Mouse (Mus musculus): ENCODE results near the gene Rps17.

Rps17 gene

DNA sequence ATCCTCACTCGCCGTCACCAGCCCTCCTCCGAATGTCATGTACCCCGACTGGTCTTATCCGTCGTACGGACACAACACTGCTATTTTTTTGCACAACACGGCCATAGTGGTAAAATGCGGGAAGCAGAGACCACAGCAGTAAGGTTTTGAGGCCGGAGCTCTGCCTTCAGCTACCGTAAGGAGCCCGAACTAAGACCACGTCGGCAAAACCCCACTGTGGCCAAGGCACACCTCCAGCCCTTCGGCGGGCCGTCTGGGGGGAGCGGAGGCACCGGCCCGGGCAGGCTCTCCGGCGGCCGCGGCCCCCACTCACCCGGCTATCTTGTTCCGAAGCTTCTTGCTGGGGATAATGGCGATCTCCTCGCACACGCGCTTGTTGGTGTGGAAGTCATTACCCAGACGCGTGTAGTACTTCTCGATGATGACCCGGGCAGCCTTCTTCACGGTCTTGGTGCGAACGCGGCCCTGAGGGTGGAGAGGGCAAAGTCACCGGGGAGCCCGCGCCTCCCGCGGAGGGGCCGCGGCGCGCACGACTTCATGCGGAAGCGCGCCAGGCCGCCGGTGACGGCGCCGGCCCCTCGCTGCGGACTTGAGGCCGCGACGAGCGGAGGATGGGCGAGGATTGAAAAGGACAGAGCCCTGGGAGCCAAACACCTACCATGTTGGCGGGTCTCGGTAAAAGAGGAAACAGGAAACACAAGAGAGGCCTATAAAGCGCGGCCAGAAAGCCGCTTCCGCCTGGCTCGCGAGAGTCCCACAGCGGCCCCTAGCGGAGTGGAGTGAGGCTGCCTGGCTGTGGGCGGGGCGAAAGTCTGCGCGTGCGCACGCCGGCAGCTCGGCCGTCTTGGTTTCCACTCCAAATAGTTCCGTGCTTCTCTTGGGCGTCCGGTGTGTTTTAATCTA is at the start of gene Rps17:
TSS of gene Rps17 (minus strand) at position 711 of the 903 bp plus-strand sequence.
- in situ Hi-C loops (cut with MseI, MboI) = no loop called here

DNA sequence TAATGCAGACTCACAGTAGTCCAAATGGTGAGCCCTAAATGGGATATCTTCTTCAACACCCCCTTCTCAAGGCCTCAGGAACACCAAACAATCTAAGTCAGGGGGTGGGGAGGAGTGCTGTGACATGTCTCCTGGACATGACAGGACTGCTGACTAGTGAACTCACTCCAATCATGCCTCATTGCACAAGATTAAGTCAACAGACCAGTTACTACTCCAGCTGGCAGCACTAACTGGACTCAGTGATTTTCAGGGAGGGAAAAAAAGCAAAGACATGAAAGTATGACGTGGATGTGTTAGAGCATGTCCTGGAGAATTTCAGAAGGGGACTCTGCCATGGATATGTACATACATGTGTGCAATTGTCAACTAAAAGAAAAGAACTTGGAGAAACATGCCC is 34.3 kb upstream of the Rps17 start:
- in situ Hi-C loops (cut with MseI, MboI) = no loop called here

DNA sequence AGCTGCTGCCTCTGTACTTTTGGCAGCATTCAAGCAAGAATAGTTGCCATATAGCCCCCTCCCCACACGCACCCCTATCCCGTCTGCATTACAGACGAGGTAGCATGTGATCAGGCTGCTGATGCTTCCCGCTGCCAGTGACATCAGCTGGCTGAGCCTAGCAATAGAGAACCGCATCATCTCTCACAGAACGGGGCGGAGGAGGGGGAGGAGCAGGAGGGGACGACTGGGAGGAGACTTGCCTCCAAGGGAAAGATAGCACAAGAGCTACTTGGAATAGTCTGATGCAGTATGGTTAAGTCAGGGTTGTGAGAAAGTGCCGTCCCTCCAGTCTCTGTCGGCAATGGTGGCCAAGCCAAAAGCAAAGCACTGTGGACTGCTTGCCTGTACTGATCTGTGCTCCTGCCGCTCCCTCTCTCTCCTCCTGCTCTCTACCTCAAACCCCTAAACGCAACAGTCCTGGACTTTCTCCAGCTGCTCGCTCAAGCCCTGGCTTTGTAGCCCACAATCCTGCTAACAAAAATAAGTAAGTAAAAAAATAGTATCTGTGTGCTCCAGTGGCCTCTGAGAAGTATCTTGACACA is 27.4 kb upstream of the Rps17 start:
- in situ Hi-C loops (cut with MseI, MboI) = no loop called here

DNA sequence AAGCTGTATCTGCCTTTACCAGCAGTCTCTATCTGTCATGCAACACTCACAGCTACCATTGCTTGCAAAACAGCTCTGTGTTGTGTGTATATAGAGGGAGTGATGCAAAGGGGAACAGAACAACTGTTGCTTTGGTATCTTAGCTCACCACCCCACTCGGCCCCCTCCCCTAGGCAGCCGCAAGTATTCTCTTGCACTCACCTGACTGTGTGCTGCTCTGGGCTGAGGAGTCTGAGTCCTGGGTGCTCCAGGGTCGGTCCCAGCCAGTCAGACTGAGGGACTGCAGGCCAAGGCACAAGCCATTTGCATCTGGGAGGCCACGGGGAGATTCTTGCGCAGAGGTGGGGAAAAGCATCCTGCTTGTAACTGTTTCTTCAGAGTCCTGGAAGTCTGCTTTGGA is 26.8 kb upstream of the Rps17 start:
- in situ Hi-C loops (cut with MseI, MboI) = no loop called here

DNA sequence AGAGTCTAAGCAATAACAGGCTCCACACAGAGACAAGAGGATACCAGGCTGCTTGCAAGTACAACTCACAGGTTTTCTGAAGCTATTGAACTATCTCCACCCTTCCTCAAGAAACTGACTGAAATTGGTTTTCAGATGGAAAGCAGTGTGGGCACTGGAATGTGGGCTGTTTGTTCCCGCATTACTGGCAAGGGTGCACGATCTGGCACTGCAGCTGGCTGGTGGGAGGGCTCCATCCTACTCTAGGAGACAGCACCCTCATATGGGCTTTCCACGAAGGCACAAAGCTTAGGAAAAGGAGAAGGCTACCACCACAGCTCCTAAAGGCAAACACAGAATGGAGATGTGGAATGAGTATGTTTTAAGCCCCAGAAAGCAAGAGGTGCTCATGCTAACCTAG is 24.7 kb upstream of the Rps17 start:
- in situ Hi-C loops (cut with MseI, MboI) = no loop called here

DNA sequence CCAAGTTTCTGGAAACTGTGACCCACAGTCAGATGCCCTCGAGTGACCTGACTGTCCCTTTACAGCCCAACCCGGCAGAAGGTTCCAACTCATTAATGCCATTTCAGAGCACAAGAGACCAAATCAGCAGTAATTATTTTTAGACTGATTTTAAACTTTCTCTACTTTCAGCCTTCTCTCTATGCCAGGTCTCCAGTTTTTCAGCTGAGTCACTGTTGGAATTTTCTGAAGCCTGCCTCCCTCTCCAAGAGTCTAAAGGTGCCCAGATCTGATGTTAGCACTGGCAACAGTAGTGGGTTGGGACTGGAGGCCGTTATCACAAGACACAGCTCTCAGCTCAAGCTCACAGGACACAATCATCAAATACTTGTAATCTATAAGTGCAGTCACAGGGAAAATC is 22.9 kb upstream of the Rps17 start:
- in situ Hi-C loops (cut with MseI, MboI) = no loop called here

DNA sequence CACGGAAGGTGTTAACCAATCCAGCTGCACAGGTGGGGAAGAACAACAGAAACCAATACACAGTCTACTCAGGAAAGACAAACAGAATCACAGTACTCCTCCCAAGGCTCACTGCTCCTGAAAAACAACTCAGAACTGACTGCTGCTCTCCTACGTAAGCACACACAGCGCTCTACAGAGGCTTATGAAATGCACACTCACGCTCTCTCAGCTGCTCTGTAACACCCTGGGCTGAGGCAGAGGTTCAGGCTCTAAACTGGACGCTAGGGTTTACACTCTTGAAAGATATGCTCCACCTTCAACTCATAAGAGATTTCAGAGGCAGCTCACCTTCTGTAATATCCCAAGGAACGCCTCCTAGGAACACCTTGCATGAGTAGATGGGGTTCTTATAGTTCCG is 11.9 kb upstream of the Rps17 start:
- in situ Hi-C loops (cut with MseI, MboI) = no loop called here

DNA sequence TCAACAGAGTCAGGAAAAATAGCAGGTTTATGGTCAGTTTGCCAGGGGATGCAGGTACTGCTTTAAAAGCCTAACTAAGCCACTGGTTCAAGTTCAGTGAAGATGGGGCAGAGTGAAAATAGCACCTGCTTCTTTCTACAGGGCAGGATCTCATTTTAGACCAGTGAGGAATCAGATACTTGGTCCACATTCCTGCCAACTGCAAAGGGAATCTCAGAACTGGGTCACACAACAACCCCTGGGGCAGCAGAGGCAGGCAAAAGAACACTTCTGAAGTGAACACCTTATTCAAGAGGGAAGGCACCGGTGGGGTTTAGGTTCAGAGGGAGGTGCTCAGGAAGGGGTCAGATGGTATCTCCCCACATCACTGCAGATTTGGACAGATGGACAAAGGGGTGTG is 11.3 kb upstream of the Rps17 start:
- in situ Hi-C loops (cut with MseI, MboI) = no loop called here

DNA sequence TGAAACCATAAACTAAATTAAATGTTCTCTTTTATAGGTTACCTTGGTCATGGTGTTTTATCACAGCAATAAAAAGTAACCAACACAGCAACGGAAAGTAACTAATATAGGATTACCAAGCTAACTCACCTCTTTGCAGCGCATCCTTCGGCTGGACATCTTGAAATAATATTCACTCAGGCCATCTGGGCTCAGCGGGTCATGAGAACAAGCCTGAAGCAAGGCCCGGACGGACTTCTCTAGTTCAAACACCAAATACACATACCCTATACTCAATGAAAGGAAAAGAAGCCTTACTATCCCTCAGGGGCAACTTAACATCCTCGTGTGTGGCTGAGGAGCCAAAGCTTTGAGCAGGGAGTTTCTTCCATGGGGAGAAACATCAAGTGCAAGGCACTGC is 10.7 kb upstream of the Rps17 start:
- in situ Hi-C loops (cut with MseI, MboI) = no loop called here

DNA sequence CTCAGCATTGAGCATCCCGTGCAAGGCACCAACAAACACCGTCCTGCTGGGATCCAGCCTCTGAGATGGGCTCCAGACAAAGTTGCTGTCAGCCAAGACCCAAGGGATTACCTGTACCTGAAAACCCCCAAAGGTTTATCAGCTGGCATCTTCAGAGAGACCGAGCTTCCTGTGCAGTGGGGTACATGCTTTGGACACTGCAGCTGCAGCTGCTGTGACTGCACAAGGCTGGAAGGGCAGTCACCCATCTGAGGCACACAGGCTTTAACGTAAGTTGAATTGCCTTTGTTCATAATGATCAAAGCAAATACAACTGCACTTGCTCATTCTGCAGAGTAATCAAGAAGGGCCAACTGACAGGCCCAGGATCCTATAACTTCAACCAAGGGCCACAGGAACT is 6.8 kb upstream of the Rps17 start:
- in situ Hi-C loops (cut with MseI, MboI) = no loop called here

DNA sequence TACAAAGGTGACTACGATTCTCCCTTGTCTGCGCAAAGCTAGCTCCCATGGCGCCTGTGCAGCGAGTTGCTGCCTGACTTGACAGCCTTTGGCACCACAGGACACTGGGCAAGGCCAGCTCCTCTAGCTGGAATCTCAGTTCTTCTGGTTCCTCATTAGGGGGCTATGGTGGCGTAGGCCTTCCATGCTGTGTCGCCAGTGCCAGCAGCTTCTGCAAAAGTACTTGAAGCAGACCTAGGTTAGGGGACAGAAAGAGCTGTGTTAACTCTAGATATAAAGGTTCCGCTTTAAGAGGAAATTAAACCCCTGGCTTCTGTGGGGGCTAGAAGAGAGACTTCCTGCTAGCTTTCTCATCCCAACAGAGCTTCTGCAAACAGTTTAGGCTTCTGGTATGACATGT is 3.2 kb upstream of the Rps17 start:
- in situ Hi-C loops (cut with MseI, MboI) = no loop called here

DNA sequence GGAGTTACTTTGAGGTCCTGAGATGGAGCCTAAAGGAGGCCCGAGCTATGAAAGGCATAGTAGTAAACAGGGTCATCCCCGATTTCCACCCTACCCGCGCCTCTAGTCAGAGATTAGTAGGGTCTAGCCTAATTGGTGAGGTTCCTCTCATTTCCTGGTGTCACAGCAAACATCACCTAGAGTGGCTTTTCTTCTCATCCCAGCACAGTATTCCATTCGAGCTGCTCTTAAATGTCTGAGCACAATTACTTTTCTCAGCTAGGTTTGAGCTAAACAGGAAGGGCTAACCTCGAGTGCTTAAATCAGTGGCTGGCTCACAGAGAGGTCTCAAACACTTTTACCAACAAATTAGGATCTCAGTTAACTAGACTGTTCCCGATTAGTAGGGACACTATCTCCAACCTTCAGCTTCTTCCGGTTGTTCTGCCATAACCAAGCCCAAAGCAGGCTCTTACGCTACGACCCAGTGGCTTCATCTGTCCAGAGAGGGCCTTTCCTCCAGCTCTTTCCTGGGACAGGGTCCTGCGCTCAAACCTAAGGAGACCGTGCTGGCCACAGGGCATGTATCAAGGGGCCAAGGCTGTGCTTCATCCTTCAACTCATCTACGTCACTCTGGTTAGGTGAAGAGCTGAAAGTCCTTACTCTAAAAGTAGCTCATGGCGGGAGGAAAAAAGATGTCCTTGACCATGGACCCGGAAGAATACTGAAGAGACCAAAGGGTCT is 555 bp upstream of the Rps17 start:
- in situ Hi-C loops (cut with MseI, MboI) = no loop called here

DNA sequence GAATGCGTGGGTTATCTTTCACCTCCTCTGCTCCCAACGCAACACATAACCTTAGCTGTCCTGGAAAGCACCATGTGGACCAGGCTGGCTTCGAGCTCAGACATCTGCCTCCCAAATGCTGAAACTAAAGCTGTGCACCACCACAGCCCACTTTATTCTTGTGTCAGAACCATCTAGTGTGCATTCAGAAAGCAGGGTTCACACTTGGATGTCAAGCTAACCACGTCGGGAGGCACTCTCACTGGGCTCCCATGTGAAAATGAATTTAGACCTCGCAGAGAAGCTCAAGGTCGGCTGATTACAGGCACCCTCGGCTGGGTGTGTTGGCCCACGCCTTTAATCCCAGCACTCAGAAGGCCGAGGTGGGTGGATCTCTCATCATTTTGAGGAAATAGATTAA is 1.2 kb downstream of the Rps17 start:
- in situ Hi-C loops (cut with MseI, MboI) = no loop called here

DNA sequence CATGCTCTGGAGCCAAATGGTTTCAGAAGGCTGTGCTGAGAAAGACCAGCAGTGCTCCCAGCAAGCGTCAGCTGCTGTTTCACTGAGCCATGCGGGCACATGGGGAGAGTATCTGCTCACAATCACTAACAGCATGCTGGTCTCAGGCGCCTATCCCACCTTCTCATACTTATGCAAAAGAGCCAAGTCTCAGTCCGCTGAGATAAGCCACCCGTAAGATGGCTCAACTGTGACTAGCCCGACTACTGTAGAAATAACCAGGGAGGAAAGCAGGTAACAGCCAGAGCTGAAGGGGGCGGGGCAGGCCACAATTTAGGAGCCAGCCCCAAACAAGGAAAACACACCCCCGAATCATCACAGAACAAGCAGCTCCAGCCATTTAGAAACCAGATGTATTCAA is 1.7 kb downstream of the Rps17 start:
- in situ Hi-C loops (cut with MseI, MboI) = no loop called here

DNA sequence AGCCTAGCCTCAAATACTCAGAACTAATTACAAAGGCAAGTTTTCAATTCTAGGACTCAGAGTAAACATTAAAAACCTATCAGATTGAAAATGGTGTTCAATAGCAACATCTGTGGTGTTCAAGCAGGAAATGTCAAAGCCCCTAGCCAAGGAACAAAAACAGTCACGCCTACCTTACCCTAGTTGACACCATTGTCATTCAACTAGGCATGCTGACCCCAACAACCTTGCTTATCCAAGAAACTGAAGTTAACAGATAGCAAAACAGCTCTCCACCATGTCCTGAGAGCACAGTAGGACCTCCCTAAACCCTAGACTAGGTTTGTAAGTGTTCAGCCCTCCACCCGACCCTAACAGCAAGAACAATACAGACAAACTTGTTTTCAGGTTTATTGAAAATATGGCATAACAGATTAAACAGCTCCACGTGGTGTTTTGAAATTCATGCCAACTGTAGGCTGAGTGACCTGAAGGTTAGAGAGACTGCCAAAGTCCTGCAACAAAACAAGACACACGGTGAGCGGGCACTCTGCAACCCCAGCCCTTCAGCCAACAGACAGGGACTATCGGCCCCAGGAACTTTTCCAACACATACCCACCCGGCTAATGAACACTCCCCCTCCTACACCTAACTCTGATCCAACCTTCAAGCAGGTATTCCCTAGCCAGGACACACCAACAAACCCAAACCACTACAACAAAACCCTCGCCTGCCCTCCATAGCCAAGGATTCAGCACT is 2.5 kb downstream of the Rps17 start:
- in situ Hi-C loops (cut with MseI, MboI) = no loop called here

DNA sequence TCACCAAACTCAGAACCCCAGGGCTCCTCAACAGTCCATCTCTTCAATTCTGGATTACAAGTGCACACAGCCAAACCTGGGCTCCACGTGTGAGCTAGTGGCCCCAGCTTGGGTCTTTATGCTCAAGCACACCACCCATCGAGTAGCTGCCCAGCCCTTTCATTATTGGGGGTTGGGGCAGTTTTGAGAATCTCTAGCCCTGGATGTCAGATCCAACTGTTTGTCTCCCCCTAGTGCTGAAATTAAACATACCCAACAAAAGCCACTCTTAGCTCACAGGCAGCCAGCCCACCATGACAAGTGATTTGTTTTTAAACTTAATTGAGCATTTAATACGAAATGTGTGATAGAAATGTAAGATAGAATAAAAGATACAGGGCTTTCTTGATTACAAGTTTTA is 3.5 kb downstream of the Rps17 start:
- in situ Hi-C loops (cut with MseI, MboI) = no loop called here

DNA sequence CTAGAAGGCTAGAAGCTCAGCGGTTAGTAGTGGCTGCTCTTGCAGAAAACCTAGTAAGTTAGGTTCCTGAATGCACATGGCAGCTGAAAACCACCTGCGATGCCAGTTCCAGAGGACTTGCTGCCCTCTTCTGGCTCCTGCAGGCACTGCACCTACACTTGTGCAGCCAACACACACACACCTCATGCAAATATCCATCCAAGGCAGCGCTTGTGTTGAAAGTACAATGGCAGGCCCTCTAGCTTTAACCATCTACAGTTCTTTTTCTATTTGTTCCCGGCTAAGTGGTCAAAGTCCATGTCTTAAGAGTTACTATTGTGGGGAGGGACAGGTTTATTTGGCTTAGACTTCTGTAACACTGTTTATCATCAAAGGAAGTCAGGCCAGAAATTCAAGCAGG is 5.3 kb downstream of the Rps17 start:
- in situ Hi-C loops (cut with MseI, MboI) = loop anchor here in 1 of 2 experiments (5.0 kb wide), 1 partner anchor 172 kb away; no protein-coding TSS in a partner anchor

DNA sequence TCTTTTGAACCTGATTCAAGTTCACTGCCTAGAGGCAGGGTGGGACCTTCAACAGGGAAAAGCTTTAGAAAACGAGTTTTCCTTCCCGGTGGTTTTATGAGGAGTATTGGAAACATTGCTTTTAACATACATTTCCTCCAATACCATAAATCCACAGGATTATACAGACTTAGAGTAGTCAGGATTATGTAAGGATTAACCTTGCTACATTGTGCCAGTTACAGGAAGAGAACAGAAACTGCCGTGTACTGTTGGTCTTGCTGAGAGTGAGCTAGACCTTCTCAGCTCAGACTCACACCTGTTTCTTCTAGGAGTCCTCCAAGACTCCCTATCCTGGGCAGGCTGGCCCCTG is 6.6 kb downstream of the Rps17 start:
- in situ Hi-C loops (cut with MseI, MboI) = loop anchor here in 1 of 2 experiments (5.0 kb wide), 1 partner anchor 171 kb away; no protein-coding TSS in a partner anchor

DNA sequence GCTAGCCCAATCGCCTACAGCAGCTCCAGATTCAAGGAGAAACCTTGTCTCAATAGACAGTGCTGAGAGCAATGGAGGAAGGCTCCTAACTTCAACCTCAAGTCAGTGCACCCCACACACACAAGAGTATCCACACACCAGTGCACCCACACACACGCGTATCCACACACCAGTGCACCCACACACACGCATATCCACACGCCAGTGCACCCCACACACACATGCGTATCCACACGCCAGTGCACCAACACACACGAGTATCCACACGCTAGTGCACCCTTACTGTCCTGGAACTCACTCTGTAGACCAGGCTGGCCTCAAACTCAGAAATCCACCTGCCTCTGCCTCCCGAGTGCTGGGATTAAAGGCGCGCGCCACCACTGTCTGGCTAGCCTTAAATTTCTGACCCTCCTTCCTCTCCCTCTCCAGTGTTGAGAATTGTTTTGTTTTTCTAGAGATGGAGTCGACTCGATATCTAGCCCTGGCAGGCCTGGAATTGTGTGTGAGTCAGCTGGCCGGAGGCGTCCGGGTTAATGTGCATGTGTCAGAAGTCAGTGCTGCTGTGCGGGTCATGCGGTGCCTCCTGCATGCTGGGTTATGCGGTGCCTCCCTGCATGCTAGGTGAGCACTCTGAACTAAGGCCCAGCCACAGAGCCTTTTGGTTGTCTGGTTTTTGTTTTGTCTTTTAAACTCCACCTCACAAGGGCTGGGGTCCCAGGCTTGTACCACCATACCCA is 7.1 kb downstream of the Rps17 start:
- in situ Hi-C loops (cut with MseI, MboI) = loop anchor here in 1 of 2 experiments (5.0 kb wide), 1 partner anchor 171 kb away; no protein-coding TSS in a partner anchor

DNA sequence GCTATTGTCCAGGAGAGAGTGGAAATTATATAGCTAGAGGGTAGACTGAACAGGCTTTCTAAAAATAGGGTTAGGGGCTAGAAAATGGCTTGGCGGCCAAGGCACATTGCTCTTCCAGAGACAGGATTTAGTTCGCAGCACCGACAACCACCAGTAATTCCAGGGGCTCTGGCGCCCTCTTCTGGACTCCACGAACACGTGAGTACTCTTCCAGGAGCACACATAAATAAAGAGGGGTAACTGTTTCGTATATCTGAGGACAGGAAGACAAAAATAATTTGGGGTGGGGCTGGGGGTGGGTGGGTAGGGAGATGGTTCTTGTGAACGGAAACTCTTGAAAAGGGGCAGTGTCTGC is 8.6 kb downstream of the Rps17 start:
- in situ Hi-C loops (cut with MseI, MboI) = loop anchor here in 1 of 2 experiments (5.0 kb wide), 1 partner anchor 169 kb away; no protein-coding TSS in a partner anchor
